Mouse (Mus musculus): ENCODE data around the gene Spg11.
A peak's percentile ranks its signal among the peaks of the same experiment; 100 is the strongest.
"Not testable (repeated sequence)": the region's sequence is repeated elsewhere in the genome, so short reads cannot be mapped to it uniquely, and the experiment has no call there.

The Spg11 gene

GRCm38 (mm10) chr2:122145756-122146155, 27.6 kb upstream of the Spg11 start:
- DNase-seq (ENCODE audit: low spot score) = no peak

- DNase-seq (ENCODE audit: low spot score) = no peak
Measured at GRCm38 (mm10) chr2:122143111-122143510, 24.9 kb upstream of the Spg11 start.

- DNase-seq (ENCODE audit: low spot score) = no peak
Measured at GRCm38 (mm10) chr2:122141332-122141967, 23.3 kb upstream of the Spg11 start.

- DNase-seq (ENCODE audit: low spot score) = no peak
Measured at GRCm38 (mm10) chr2:122140815-122141214, 22.6 kb upstream of the Spg11 start.

GRCm38 (mm10) chr2:122137839-122138465, 19.8 kb upstream of the Spg11 start:
- no peak for DNase-seq (ENCODE audit: low spot score)

- DNase-seq (ENCODE audit: low spot score) = no peak
Measured at GRCm38 (mm10) chr2:122132618-122133017, 14.4 kb upstream of the Spg11 start.

GRCm38 (mm10) chr2:122132078-122132477, 13.9 kb upstream of the Spg11 start:
- DNase-seq (ENCODE audit: low spot score) = no peak

- DNase-seq (ENCODE audit: low spot score) = no peak
Measured at GRCm38 (mm10) chr2:122127635-122128034, 9.4 kb upstream of the Spg11 start.

- DNase-seq (ENCODE audit: low spot score) = no peak
Measured at GRCm38 (mm10) chr2:122126765-122127347, 8.7 kb upstream of the Spg11 start.

- DNase-seq (ENCODE audit: low spot score) = no peak
Measured at GRCm38 (mm10) chr2:122125680-122126572, 7.7 kb upstream of the Spg11 start.

- no peak for DNase-seq (ENCODE audit: low spot score)
Measured at GRCm38 (mm10) chr2:122116888-122117287, 1.3 kb downstream of the Spg11 start.

GRCm38 (mm10) chr2:122109714-122110113, 8.5 kb downstream of the Spg11 start:
- DNase-seq (ENCODE audit: low spot score) = no peak

- DNase-seq (ENCODE audit: low spot score) = no peak
Measured at GRCm38 (mm10) chr2:122108101-122108500, 10.1 kb downstream of the Spg11 start.

GRCm38 (mm10) chr2:122102070-122102469, 16.1 kb downstream of the Spg11 start:
- no peak for DNase-seq (ENCODE audit: low spot score)

- DNase-seq (ENCODE audit: low spot score) = not testable (repeated sequence)
Measured at GRCm38 (mm10) chr2:122097686-122098085, 20.5 kb downstream of the Spg11 start.

- DNase-seq (ENCODE audit: low spot score) = no peak
Measured at GRCm38 (mm10) chr2:122093844-122094243, 24.3 kb downstream of the Spg11 start.

GRCm38 (mm10) chr2:122086446-122086845, 31.7 kb downstream of the Spg11 start:
- DNase-seq (ENCODE audit: low spot score) = peak; percentile 13

GRCm38 (mm10) chr2:122081728-122082456, 36.3 kb downstream of the Spg11 start:
- peak; percentile 26 for DNase-seq (ENCODE audit: low spot score)

GRCm38 (mm10) chr2:122069922-122070321, 48.3 kb downstream of the Spg11 start:
- peak; percentile 44 for DNase-seq (ENCODE audit: low spot score)

- DNase-seq (ENCODE audit: low spot score) = no peak
Measured at GRCm38 (mm10) chr2:122069144-122069912, 48.9 kb downstream of the Spg11 start.

GRCm38 (mm10) chr2:122066241-122066640, 51.9 kb downstream of the Spg11 start:
- no peak for DNase-seq (ENCODE audit: low spot score)

All from ovary, postnatal 14 days (tissue).